Mouse (Mus musculus): ENCODE results near the gene Blmh. TPM values are rescaled to one million over a fixed set of nuclear protein-coding genes. Genes with fewer than 3 reads are reported as not detected.

The Blmh gene
- polyA plus RNA-seq, 1 experiment from 2014 or later: 37.5 TPM

- Histone ChIP-seq H3K27ac (ENCODE audit: low read length) (no peak overlapping the region), H3K27me3 (ENCODE audit: control insufficient read depth, insufficient read depth, low read depth, low read length) (no peaks in the 10 kb centered on the region), H3K9me3 (replicated peaks; ENCODE audit: control insufficient read depth, low read length) (no peaks in the 10 kb centered on the region), H3K4me1 (ENCODE audit: control insufficient read depth, low read depth, low read length) (peaks cover 5% of the 10 kb centered on the region), H3K4me2 (ENCODE audit: low read depth, low read length) (no peak overlapping the region), H3K4me3 (ENCODE audit: low read depth, low read length) (no peak overlapping the region), H3K36me3 (ENCODE audit: control insufficient read depth, insufficient read depth) (no peaks in the 10 kb centered on the region), H3K9ac (ENCODE audit: low read depth, low read length) (no peak overlapping the region)
- ATAC-seq (ENCODE audit: low read depth): no peak
- WGBS (ENCODE audit: insufficient replicate concordance): 57% methylated on average over 6 of the region's 6 CpGs
Observed at GRCm38 (mm10) chr11:76896360-76896759, 28.2 kb upstream of the Blmh start.

- no peaks in the 10 kb centered on the region for H3K9me3 ChIP-seq (replicated peaks; ENCODE audit: control insufficient read depth, low read length)
- no peak overlapping the region for H3K9ac ChIP-seq (ENCODE audit: low read depth, low read length)
- H3K27ac ChIP-seq (ENCODE audit: low read length): no peak overlapping the region
- H3K4me3 ChIP-seq (ENCODE audit: low read depth, low read length): no peak overlapping the region
- H3K4me1 ChIP-seq (ENCODE audit: control insufficient read depth, low read depth, low read length): peaks cover 5% of the 10 kb centered on the region
- H3K4me2 ChIP-seq (ENCODE audit: low read depth, low read length): no peak overlapping the region
- ATAC-seq (ENCODE audit: low read depth): no peak
- no peaks in the 10 kb centered on the region for H3K36me3 ChIP-seq (ENCODE audit: control insufficient read depth, insufficient read depth)
- H3K27me3 ChIP-seq (ENCODE audit: control insufficient read depth, insufficient read depth, low read depth, low read length): no peaks in the 10 kb centered on the region
- WGBS (ENCODE audit: insufficient replicate concordance): 50% methylated on average over 1 of the region's 1 CpGs
Observed at GRCm38 (mm10) chr11:76897126-76897525, 27.5 kb upstream of the Blmh start.

GRCm38 (mm10) chr11:76897871-76898270 is 26.7 kb upstream of the Blmh start:
- WGBS (ENCODE audit: insufficient replicate concordance): 38% methylated on average over 3 of the region's 3 CpGs
- Histone ChIP-seq H3K9ac (ENCODE audit: low read depth, low read length) (no peak overlapping the region), H3K36me3 (ENCODE audit: control insufficient read depth, insufficient read depth) (no peaks in the 10 kb centered on the region), H3K27ac (ENCODE audit: low read length) (no peak overlapping the region), H3K4me3 (ENCODE audit: low read depth, low read length) (no peak overlapping the region), H3K4me1 (ENCODE audit: control insufficient read depth, low read depth, low read length) (peaks cover 5% of the 10 kb centered on the region), H3K9me3 (replicated peaks; ENCODE audit: control insufficient read depth, low read length) (no peaks in the 10 kb centered on the region), H3K4me2 (ENCODE audit: low read depth, low read length) (no peak overlapping the region), H3K27me3 (ENCODE audit: control insufficient read depth, insufficient read depth, low read depth, low read length) (no peaks in the 10 kb centered on the region)
- no peak for ATAC-seq (ENCODE audit: low read depth)

- Histone ChIP-seq H3K4me3 (ENCODE audit: low read depth, low read length) (no peak overlapping the region), H3K4me2 (ENCODE audit: low read depth, low read length) (no peak overlapping the region), H3K36me3 (ENCODE audit: control insufficient read depth, insufficient read depth) (no peaks in the 10 kb centered on the region), H3K4me1 (ENCODE audit: control insufficient read depth, low read depth, low read length) (peaks cover 5% of the 10 kb centered on the region), H3K9me3 (replicated peaks; ENCODE audit: control insufficient read depth, low read length) (no peaks in the 10 kb centered on the region), H3K27me3 (ENCODE audit: control insufficient read depth, insufficient read depth, low read depth, low read length) (no peaks in the 10 kb centered on the region), H3K9ac (ENCODE audit: low read depth, low read length) (no peak overlapping the region), H3K27ac (ENCODE audit: low read length) (no peak overlapping the region)
- no peak for ATAC-seq (ENCODE audit: low read depth)
- 25% methylated on average over 3 of the region's 3 CpGs for WGBS (ENCODE audit: insufficient replicate concordance)
Observed at GRCm38 (mm10) chr11:76898751-76899150, 25.9 kb upstream of the Blmh start.

- Histone ChIP-seq H3K36me3 (ENCODE audit: control insufficient read depth, insufficient read depth) (no peaks in the 10 kb centered on the region), H3K4me3 (ENCODE audit: low read depth, low read length) (no peak overlapping the region), H3K4me2 (ENCODE audit: low read depth, low read length) (no peak overlapping the region), H3K9me3 (replicated peaks; ENCODE audit: control insufficient read depth, low read length) (no peaks in the 10 kb centered on the region), H3K9ac (ENCODE audit: low read depth, low read length) (no peak overlapping the region), H3K27ac (ENCODE audit: low read length) (no peak overlapping the region), H3K4me1 (ENCODE audit: control insufficient read depth, low read depth, low read length) (peaks cover 3% of the 10 kb centered on the region), H3K27me3 (ENCODE audit: control insufficient read depth, insufficient read depth, low read depth, low read length) (no peaks in the 10 kb centered on the region)
- WGBS (ENCODE audit: insufficient replicate concordance): 44% methylated on average over 5 of the region's 5 CpGs
- ATAC-seq (ENCODE audit: low read depth): no peak
Observed at GRCm38 (mm10) chr11:76899758-76900738, 24.6 kb upstream of the Blmh start.

- Histone ChIP-seq H3K27me3 (ENCODE audit: control insufficient read depth, insufficient read depth, low read depth, low read length) (no peaks in the 10 kb centered on the region), H3K4me1 (ENCODE audit: control insufficient read depth, low read depth, low read length) (peaks cover 3% of the 10 kb centered on the region), H3K9ac (ENCODE audit: low read depth, low read length) (no peak within 1 kb of the TSS), H3K27ac (ENCODE audit: low read length) (no peak within 1 kb of the TSS), H3K36me3 (ENCODE audit: control insufficient read depth, insufficient read depth) (no peaks in the 10 kb centered on the region), H3K4me2 (ENCODE audit: low read depth, low read length) (no peak within 1 kb of the TSS), H3K9me3 (replicated peaks; ENCODE audit: control insufficient read depth, low read length) (no peaks in the 10 kb centered on the region), H3K4me3 (ENCODE audit: low read depth, low read length) (no peak within 1 kb of the TSS)
- ATAC-seq (ENCODE audit: low read depth): no peak
- WGBS (ENCODE audit: insufficient replicate concordance): 52% methylated on average over 7 of the region's 7 CpGs
Observed at GRCm38 (mm10) chr11:76901579-76902361, 22.8 kb upstream of the Blmh start, which contains the start of gene Tmigd1. Tmigd1 (plus strand) TSS chr11:76902159.

GRCm38 (mm10) chr11:76904340-76904739 is 20.3 kb upstream of the Blmh start:
- Histone ChIP-seq H3K4me3 (ENCODE audit: low read depth, low read length) (no peak overlapping the region), H3K27me3 (ENCODE audit: control insufficient read depth, insufficient read depth, low read depth, low read length) (no peaks in the 10 kb centered on the region), H3K4me1 (ENCODE audit: control insufficient read depth, low read depth, low read length) (peaks cover 3% of the 10 kb centered on the region), H3K9ac (ENCODE audit: low read depth, low read length) (no peak overlapping the region), H3K36me3 (ENCODE audit: control insufficient read depth, insufficient read depth) (no peaks in the 10 kb centered on the region), H3K9me3 (replicated peaks; ENCODE audit: control insufficient read depth, low read length) (no peaks in the 10 kb centered on the region), H3K4me2 (ENCODE audit: low read depth, low read length) (no peak overlapping the region), H3K27ac (ENCODE audit: low read length) (no peak overlapping the region)
- ATAC-seq (ENCODE audit: low read depth): no peak
- WGBS (ENCODE audit: insufficient replicate concordance): 74% methylated on average over 2 of the region's 2 CpGs

GRCm38 (mm10) chr11:76908651-76909050 is 16.0 kb upstream of the Blmh start:
- Histone ChIP-seq H3K4me2 (ENCODE audit: low read depth, low read length) (no peak overlapping the region), H3K36me3 (ENCODE audit: control insufficient read depth, insufficient read depth) (no peaks in the 10 kb centered on the region), H3K27ac (ENCODE audit: low read length) (no peak overlapping the region), H3K9me3 (replicated peaks; ENCODE audit: control insufficient read depth, low read length) (no peaks in the 10 kb centered on the region), H3K9ac (ENCODE audit: low read depth, low read length) (no peak overlapping the region), H3K27me3 (ENCODE audit: control insufficient read depth, insufficient read depth, low read depth, low read length) (no peaks in the 10 kb centered on the region), H3K4me1 (ENCODE audit: control insufficient read depth, low read depth, low read length) (no peaks in the 10 kb centered on the region), H3K4me3 (ENCODE audit: low read depth, low read length) (no peak overlapping the region)
- ATAC-seq (ENCODE audit: low read depth): no peak
- 67% methylated on average over 7 of the region's 7 CpGs for WGBS (ENCODE audit: insufficient replicate concordance)
